Mouse (Mus musculus) brain, embryonic 14.5 days (tissue): ENCODE results near the gene Tbc1d13.
"Not testable (repeated sequence)": the region's sequence is repeated elsewhere in the genome, so short reads cannot be mapped to it uniquely, and the experiment has no call there.

ENCODE experiments used
- CTCF ChIP-seq: fragments of 200-500 bp; IDR thresholded peaks from 2 replicates; pipeline ENCODE4 v1.5.1; 2012; ENCODE audit warnings: inconsistent platforms, mild to moderate bottlenecking, moderate library complexity, borderline replicate concordance; ENCODE audit not compliant: insufficient read depth, insufficient read length; ENCODE audit errors: extremely low read depth
- POLR2A ChIP-seq: fragments of 200-500 bp; IDR thresholded peaks from 2 replicates; pipeline ENCODE4 v1.6.1; 2012; ENCODE audit warnings: mild to moderate bottlenecking, inconsistent platforms, borderline replicate concordance; ENCODE audit not compliant: poor library complexity, insufficient read depth, insufficient read length, severe bottlenecking; ENCODE audit errors: extremely low read depth

GRCm38 (mm10) chr2:30131240-30131639 is 2.3 kb upstream of the Tbc1d13 start:
- TF ChIP-seq CTCF, POLR2A: not testable (repeated sequence)
